12 mouse cellular contexts compared by ENCODE assay signal in the genomic region with DNA sequence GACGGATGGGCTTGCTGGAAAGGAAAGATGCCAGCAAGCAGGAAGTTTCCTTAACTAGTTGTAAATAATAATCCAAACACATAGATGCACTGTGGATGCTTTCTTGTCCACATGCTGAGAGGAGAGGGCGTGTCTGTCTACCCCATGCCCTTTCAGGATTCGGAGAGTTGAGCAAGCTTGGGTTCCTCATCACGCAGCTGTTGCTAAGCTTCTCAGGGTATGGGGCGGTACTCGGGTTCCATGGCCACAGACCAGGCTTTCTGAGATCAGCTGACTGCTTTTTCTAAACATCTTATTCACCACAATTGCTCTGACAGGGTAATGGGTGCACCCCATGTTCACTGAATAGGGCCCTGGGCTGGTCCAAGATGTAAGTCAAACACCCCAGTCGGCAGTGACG.
A peak's percentile ranks its signal among the peaks of the same experiment; 100 is the strongest.
DNase-seq lines count a peak whose midpoint lies in the region; ATAC-seq and TF ChIP-seq lines count a peak whose summit lies in the region.
"Had no signal": no experiment of that assay in that cellular context is flagged by ENCODE, and none has a peak within 500 bp of the region (broad histone marks: within the 10 kb centered on the region; RNA-seq: fewer than 3 reads in every experiment).

No protein-coding gene starts in this region.

- no peak overlapping the region for H3K4me3 ChIP-seq in kidney, embryonic 16.5 days (ENCODE audit: low read length)
- no peak overlapping the region for H3K4me3 ChIP-seq in embryonic facial prominence, embryonic 10.5 days
- no peak overlapping the region for H3K4me3 ChIP-seq in cerebellum, adult 2 months (replicated peaks; ENCODE audit: insufficient read depth, low read depth, low read length)
- H3K4me3 ChIP-seq: erythroblast, embryonic 14.5 days; hindbrain, embryonic 12.5 days; layer of hippocampus, adult 2 months had no signal

- DNase-seq in kidney, postnatal 36 days = no peak
- peak; percentile 77 for DNase-seq in R1 (ENCODE audit: low read depth, low spot score)
- no peak for DNase-seq in embryonic facial prominence, embryonic 10.5 days (ENCODE audit: low spot score)
- DNase-seq in lung, postnatal 36 days = peak; percentile 36
- DNase-seq in right cerebral cortex, adult 18-20 months = no peak
- DNase-seq in cerebellum, adult 2 months = no peak
- DNase-seq: cerebellum, postnatal 25 days had no signal

- peak overlapping the region; percentile 40; the same call in 1 of the 2 replicates for H3K9ac ChIP-seq in kidney, embryonic 16.5 days (replicated peaks; ENCODE audit: low read length)
- H3K9ac ChIP-seq: hindbrain, embryonic 12.5 days; liver, embryonic 14.5 days had no signal

- 66% methylated on average over 8 of the region's 8 CpGs for WGBS in kidney, embryonic 16.5 days
- 66% methylated on average over 8 of the region's 8 CpGs for WGBS in embryonic facial prominence, embryonic 10.5 days
- 90% methylated on average over 8 of the region's 8 CpGs for WGBS in cerebellum, adult 2 months

- H3K27ac ChIP-seq in kidney, embryonic 16.5 days (ENCODE audit: low read length) = peak overlapping the region; percentile 88
- H3K27ac ChIP-seq in embryonic facial prominence, embryonic 10.5 days (replicated peaks) = peak overlapping the region; percentile 80
- H3K27ac ChIP-seq in cerebellum, adult 2 months (ENCODE audit: insufficient read depth, low read length) = no peak overlapping the region
- H3K27ac ChIP-seq: hindbrain, embryonic 12.5 days; layer of hippocampus, adult 2 months; liver, embryonic 14.5 days had no signal

- TF ChIP-seq CTCF in cerebellum, adult 2 months (IDR thresholded peaks at IDR 0.05; ENCODE audit: borderline replicate concordance, insufficient read depth, low read depth, low read length) = no peak

- H3K36me3 ChIP-seq in kidney, embryonic 16.5 days (ENCODE audit: insufficient read depth, low read length) = no peaks in the 10 kb centered on the region
- H3K36me3 ChIP-seq in embryonic facial prominence, embryonic 10.5 days (replicated peaks) = no peaks in the 10 kb centered on the region
- H3K36me3 ChIP-seq: hindbrain, embryonic 12.5 days had no signal

- H3K4me2 ChIP-seq in kidney, embryonic 16.5 days (replicated peaks; ENCODE audit: low read depth, low read length) = no peak overlapping the region; the same call in 1 of the 2 replicates

- no peaks in the 10 kb centered on the region for H3K27me3 ChIP-seq in kidney, embryonic 16.5 days (ENCODE audit: insufficient read depth, low read length)
- H3K27me3 ChIP-seq in embryonic facial prominence, embryonic 10.5 days (replicated peaks; ENCODE audit: low read depth, poor library complexity, severe bottlenecking) = peaks cover 11% of the 10 kb centered on the region
- H3K27me3 ChIP-seq in cerebellum, adult 2 months (ENCODE audit: control insufficient read depth, insufficient read depth, low read length) = no peaks in the 10 kb centered on the region
- H3K27me3 ChIP-seq: hindbrain, embryonic 12.5 days had no signal

- no peak for TF ChIP-seq POLR2A in cerebellum, adult 2 months (IDR thresholded peaks at IDR 0.05; ENCODE audit: borderline replicate concordance, insufficient read depth, low read length)

- no peaks in the 10 kb centered on the region for H3K9me3 ChIP-seq in kidney, embryonic 16.5 days (ENCODE audit: low read length)
- no peaks in the 10 kb centered on the region for H3K9me3 ChIP-seq in embryonic facial prominence, embryonic 10.5 days
- H3K9me3 ChIP-seq: hindbrain, embryonic 12.5 days had no signal

- peaks cover 63% of the 10 kb centered on the region for H3K4me1 ChIP-seq in kidney, embryonic 16.5 days (ENCODE audit: insufficient read depth, low read length)
- H3K4me1 ChIP-seq in embryonic facial prominence, embryonic 10.5 days = peaks cover 48% of the 10 kb centered on the region
- peaks cover 7% of the 10 kb centered on the region; the same call in 1 of the 2 replicates for H3K4me1 ChIP-seq in cerebellum, adult 2 months (ENCODE audit: control insufficient read depth, insufficient read depth, low read length)

- no peak for ATAC-seq in kidney, embryonic 16.5 days (ENCODE audit: low FRiP score, low TSS enrichment)

Comparison
In these comparisons a context has a peak if more than half of its experiments do, and no peak if none do; other contexts are left out.
1. DNase-seq: peak in R1 (single experiment) and lung, postnatal 36 days (single experiment); none in kidney, postnatal 36 days (0 of 2), embryonic facial prominence, embryonic 10.5 days (single experiment), right cerebral cortex, adult 18-20 months (single experiment) and cerebellum, adult 2 months (0 of 2).